Mouse (Mus musculus) skeletal muscle tissue, adult 2 months (tissue): ENCODE results near the gene Nav2.

Experiments
- DNase-seq: peaks from one replicate; pipeline ENCODE4 v3.0.0-alpha.2; 2012; ENCODE audit warnings: low read depth, low spot score

The Nav2 gene

DNA sequence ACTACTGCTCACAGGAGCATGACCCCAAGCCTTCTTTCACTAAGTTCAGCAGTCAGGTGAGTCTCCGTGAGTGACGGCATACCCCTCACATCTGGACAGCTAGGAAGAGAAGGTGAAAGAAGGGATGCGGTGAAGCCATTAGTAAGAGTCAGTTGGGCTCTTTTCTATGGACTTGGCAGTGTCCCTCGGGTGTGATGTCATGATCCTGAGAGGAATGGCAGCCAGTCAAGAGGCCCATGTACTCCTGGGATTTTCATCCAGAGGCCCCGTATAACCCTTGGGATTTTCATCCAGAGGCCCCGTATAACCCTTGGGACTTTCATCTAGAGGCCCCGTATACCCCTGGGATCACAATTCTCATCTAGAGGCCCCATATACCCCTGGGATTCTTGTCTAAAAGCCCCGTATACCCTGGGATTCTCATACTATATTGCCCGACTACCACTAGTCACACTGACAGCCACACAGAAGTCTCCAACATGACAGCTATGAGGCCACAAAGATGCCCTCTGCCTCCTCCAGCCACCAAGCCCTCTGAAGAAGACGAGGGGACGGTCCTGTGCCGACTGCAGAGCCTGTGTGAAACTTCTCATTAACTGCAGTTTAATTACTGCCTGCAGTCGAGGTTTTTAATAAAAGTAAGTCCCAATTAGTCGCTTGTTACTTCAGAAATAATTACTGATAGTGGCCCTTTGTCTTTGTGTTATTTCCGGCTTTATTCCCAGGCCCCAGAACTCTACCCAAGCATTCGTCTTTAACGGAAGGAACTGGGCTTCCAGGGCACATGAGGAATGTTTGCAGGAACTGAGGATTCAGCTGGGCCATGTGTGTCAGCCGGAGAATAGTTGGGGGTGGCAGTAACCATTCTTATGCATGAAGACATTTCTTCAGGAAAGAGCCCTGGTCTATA lies 251.4 kb downstream of the Nav2 start:
- DNase-seq = no peak

DNA sequence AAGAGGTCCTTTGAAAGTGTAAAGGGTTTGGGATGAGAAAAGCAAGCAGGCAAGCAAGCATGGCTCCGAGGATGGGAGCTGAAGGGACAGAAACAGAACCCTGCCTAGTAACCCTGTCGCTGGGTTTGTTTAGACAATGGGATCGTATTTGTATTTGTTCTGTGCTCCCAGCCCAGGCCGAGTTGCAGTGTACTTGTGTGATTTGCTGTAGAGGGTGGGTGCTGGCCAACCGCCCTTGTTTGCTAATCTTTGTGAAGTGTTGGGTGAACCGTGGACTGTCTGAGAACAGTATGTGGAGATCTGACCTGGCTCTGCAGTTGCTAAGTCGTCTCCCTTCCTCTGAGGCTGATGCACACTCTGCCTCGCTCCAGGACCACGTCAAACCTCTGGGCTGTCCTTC lies 253.6 kb downstream of the Nav2 start:
- DNase-seq = no peak

DNA sequence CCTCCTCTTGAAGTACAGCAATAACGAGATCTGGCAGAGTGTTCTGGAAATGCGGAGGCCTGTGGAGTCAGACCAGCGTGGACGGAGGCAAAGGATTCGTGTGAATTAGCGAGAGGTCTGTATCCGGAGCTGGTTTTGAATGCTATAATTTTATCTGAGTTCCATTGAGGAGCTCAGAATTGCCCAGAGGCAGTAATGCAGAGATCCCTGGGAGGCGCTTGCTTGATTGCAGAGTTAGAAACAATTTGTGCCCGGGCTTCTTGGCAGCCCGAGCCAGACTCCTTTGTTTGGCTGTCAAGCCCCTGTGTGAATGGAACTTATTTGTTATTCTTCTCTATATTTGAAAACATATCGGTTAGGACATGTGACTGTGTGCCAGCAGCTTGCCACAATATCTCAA lies 255.3 kb downstream of the Nav2 start:
- no peak for DNase-seq

DNA sequence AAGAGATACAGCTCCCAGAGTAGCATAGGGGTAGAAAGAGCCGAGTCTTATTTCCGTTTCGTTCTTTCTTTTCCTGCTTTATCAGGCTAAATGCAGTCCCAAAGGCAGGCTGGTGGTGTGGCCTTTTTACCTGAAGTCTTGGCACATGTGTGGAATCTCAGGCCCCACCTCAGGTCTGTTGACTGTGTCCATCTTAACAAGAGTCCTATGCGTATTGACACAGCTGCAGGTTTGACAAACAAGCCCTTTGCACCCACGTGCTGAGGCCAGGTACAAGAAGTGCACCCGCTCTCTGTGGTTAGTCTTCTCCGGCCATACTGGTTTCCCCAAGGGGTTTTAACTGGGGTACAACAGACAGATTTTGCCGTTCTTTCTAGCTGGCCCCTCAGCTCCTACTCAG lies 256.4 kb downstream of the Nav2 start:
- no peak for DNase-seq

DNA sequence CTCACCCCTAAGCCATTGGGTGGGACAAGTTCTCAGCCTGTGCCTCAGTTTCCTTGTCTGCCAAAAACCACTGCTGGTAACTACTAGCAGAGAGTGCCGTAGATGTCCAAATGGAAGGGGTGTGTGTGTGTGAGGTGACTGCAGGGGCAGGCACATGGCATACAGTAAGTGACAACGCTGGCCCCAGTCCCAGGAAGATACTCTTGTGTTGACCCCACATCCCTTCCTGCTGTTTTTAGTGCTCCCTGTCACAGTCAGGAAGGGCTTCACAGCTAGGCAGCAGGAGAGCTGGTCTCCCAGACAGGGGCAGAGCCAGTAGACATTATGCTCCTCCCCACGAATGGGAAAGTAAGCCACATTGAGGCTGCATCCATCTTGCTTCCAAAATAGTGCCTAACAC lies 264.4 kb downstream of the Nav2 start:
- no peak for DNase-seq

DNA sequence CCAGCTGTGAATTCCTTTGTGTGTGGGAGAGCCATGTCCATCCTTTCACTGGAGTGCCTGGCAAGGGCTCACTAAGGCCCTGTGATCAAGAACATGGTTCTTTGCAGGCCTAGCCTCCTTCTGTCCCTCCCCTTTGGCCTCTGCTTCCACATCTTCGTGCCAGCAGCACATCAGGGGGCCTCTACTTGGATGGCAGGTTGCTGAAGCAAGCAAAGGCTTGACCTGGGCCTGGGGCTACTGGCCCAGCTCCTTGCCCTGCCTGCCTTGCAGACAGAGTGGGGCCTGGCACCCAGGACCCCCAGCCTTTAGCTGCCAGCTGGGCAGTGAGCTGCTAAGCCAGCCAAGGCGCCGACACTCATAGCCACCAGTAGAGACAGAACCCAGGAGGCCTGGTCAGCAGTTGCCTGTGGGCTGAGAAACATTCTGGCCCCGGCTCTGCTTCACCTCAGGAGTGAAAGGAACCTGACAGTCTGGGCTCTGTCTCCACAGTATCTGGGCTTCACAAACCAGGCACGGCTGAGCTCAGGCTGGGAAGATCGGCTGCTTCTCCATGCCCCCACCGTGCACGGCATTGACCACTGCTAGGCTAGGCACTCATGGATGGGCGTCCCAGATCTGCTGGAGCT lies 267.4 kb downstream of the Nav2 start:
- no peak for DNase-seq

DNA sequence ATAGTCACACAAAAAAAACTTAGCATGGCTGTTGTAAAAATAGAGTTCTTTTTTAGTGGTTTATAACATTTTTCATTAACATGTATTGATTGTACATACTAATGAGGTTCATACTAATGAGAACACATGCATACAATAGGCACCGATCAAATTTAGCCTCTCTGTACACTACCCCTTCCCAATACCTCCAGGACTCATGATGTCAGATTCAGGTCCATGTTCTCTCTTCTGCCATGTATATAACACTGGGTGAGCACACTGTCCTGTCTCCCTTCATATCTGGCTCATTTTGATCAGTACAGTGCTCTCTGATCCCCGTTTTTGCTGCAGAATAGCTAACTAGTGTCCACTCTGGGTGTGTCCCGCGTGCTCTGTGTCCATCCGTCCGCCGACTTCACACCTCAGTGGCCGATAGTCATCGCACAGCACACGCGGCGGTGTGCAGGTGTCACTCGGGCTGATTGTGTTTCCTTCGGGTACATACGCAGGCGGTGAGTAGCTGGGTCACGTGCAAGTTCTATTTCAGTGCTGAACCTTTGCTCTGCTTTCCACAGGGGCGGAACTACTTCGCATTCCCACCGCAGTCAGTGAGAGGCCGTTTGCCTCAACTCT lies 268.2 kb downstream of the Nav2 start:
- no peak for DNase-seq

DNA sequence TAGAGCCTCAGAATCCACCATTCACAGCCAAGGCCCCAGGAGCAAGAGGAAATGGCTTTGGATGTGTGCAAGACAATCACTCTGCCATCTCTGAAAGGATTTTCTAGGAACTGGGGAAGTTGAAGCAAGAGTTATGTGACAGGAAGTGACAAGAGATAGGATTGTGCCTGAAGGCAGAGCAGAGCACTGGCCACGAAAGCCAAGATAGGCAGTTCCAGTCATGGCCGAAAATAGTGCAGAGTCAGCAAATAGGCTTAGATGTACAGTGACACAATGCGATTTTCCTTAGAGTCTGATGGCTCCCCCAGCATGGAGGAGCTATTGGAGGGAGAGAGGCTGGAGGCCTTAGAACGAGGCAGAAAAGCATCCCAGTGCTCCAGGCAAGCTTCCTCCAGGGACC lies 269.7 kb downstream of the Nav2 start:
- DNase-seq = no peak

DNA sequence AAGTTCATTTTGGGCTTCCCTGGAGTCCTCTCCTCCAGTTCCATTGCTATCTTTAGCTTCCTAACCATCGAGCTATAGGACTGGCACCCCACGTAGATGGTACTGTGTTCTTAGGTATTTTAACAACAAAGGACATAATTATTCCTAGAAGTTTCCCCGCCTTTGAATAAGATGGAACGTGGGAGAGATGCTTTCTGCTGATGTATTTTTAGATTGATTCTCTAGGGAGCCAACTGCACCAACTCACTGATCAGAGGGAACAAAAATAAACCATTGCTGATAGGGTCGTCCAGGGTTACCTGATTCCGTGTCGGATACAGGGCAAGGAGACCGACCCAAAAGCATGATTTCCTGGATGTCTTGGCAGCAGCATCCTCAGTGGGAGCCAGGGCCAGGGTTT lies 272.5 kb downstream of the Nav2 start:
- DNase-seq = no peak

DNA sequence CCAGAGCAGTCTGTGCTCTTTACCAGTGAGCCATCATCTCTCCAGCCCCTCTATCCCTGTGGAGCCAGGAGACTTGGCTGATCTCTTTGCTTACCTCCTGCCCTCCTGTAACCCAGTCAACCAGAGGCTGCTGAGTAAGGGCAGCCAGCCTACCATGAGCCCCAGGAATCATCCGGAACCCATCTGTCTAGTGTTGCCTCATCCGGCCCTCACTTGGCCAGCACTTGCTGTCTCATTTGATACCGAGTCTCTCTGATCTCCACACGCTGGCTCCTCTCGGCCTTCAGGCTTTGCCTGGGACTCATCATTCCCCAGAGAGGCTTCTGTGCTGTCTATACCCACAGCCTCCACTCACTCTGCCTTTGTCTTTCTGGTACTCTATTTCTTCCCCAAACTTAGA lies 273.9 kb downstream of the Nav2 start:
- DNase-seq = peak; percentile 75

DNA sequence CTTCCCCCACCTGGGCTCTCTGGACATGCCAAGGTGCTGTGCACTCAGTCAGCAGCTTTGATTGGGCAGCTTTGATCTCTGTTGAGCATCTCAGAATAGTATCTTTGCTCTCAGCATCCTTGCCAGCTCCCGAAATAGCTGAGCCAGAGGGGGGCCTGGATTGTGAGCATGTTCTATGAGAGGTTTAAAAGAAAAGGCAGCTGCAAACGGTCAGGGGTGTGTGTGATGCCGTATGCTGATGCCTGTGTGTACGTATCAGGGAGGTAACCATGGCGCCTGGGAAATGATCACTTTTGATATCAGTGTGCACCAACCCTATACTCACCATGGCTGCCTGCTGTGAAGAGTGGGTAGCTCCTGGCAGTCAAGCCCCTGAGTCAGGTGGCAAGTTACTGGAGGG lies 275.2 kb downstream of the Nav2 start:
- peak; percentile 13 for DNase-seq

DNA sequence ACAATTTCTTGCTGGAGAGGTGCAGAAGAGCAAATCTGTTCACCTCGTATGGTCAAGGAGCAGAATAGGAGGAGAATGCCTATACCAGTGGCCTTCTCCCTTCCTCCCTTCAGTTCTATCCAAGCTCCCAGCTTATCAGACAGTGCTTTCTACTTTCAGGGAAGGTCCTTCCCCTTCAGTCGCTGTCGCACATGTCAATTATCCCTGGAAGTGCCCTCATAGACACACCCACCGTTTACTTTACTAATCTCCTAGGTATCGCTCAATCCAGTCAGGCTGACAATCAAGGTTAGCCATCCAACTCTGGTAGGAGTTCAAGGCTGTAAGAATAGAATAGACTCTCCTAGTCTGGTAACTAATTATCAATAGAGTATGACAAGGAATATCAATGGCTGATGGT lies 277.5 kb downstream of the Nav2 start:
- no peak for DNase-seq

DNA sequence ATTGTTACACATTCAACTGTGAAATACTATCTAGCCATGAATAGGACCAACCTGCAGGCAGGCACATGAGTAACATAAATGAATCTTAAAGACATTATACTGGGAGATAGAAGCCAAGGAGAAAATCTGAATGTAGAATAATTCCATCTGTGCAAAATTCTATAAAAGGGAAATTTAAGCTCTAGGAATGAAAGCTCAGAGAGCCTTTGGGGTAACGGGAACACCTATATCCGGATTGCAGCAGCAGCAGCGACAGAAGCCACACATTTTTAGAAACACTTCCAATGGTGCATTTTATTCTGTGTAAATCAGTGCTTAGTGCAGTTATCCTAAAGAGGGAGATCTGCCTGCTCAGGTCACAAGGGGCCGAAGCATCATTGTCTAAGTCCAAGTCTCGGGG lies 280.8 kb downstream of the Nav2 start:
- DNase-seq = no peak

DNA sequence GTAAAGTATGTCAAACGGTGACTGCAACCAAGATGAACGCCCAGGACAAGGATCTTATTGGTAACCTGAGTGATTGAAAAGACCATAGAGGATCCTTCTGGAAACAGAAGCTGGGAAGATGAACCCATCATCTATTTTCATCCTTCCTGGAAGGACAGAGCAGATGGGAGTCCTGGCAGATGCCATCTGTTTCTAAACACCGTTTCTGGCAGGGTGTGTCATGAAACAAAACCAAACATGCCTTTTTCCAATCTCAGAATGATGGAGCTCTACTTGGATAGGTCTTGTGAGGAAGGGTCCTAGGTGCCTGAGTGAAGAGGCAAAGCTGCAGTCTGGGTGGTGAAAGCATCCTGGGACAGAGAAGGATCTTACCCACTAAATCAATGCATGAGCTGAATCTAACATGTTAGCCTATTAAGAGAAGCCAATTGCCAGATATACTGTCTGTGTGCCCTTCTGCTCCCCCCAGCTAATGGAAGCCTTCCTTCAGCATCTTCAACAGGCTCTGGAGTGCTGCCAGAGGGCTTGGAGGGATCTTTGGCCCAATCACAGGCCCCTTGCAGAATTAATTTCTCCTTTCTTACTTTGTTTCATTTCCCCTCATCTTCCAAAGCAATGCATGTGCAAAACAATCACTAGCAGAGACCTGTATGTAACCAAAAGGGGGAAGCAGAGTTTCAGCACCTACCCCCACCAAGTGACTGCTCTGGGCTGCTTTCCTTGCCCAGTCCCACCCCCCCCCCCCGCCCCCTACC lies 281.9 kb downstream of the Nav2 start:
- DNase-seq = no peak

DNA sequence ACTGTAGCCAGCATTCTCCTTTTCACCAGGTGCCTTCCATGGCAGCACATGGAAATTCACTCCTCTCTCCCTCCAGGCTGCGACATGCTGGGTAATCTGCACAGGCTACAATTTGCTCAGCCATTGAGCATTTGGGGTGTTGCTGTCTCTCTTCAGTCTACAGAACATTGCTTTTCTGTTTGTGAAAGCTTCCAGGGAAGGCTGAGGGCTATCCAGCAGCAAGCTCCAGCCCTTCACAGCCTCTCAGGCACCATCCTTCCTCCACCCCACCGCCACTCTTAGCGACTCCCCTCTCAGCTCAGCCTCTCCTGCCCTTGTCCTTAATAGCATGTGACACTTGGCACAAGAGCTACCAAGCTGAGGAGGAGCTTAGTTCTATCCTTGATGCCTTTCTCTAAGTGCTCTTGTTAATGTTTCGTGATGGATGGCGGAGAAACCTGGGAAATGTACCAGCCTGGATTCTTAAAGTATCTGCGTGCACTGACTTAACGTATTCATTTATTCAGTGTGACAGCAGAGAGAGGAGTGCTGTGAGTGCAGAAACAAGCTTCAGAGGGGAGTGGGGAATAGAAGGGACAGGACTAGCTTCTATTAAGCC lies 282.7 kb downstream of the Nav2 start:
- no peak for DNase-seq

DNA sequence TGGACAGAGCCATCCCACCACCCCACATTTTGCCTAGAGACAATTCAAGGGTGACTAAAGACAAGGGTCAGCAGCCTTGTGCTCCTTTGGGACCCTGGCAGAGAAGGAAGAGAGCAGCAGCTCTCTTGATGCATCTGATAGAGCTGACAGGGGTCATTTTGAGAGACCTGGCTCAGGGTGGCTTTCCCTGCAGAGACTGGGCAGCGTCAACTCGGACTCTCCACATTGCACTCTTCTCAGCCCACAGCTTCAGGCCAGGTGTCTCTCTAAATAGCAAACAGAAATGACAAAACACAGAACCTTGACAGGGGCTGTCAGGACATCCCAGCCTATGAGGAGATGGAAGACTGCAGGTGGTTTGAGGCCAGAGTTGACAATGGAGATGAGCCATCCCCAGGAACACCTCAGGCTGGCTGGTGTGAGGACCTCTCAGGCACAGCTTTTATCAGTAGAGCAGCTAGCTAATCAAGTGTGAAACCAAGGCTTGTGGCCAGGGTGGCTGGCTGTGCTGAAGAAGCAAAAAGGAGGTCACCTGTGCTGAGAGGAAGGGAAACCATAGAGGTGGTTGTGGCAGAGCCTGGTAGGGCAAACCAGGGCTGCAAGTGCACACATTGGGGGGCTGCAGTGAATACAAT lies 283.7 kb downstream of the Nav2 start:
- no peak for DNase-seq

DNA sequence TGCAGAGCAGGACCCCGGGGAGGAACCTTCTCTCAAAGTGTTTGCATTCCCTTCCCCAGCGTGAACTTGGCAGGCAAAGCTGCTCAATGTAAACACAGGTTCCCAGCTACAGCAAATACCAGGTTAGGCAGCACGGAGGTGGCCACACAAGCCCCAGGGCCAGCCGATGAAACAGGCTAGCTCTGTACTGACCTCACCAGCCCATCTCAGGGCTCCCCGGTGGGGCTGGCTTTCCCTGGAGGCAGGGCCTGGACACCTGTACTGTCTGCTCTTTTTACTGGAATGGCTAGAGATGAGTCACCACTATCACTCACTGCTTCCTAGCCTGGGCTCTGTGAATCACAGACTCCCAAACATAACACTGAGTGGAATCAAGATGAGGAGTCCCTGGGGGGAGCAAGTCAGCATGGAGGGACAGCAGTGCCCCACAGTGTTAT lies 287.2 kb downstream of the Nav2 start:
- DNase-seq = no peak

DNA sequence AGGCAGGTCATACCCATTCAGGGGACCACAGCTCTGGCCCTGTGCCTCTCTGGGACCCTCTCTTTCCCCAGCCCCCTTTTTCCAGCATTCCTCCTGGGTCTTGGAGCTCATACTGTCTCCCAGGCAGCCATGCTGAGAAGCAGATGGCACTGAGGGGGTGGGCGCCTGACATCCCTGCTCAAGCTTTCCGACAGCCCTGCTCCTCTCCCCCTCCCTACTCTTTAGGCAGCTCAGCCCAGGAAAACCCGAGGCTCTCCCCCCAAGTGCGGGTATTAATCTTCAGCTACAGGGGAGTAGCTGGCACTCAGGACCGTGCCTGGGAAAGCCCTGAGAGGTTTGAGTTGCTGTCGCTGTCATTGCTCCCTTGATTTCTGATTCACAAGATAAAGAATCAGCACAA lies 290.9 kb downstream of the Nav2 start:
- DNase-seq = no peak

DNA sequence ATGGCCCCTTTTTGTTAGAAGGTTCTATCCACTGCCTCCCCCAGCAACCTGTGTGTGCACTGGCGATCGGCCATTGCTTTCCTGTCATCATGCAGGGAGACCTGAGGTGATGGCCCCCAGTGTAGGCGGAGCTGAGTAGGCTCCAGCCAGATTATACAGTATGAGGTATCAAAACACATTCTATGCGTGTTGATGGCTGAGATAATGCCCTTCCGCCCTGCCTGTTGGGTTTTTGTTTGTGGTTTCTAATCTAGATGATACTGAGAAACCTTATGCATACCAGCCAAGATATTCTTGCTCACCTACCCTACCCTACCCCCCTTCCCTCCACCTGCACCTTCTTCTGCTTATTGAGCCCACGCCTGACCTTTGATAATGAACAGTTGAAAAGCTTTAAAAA lies 291.8 kb downstream of the Nav2 start:
- no peak for DNase-seq

DNA sequence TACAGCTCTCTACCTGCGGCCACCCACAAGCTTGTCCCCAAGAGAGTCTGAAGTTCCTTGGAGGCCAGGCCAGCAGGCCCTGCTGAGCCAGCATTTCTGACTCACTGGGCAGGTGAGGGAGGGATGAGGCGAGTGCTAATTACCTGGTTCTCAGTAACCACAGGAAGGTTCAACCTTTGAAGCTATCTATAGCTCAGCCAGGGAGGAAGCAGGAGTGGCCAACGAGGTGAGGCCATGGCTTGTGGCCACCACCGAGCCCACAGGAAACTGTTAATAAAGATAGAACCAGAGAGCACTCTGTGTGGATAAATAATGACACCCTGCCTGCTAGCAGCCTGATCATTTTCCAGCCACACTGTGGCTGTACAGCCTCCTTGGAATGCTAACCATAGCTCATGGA lies 294.5 kb downstream of the Nav2 start:
- no peak for DNase-seq

DNA sequence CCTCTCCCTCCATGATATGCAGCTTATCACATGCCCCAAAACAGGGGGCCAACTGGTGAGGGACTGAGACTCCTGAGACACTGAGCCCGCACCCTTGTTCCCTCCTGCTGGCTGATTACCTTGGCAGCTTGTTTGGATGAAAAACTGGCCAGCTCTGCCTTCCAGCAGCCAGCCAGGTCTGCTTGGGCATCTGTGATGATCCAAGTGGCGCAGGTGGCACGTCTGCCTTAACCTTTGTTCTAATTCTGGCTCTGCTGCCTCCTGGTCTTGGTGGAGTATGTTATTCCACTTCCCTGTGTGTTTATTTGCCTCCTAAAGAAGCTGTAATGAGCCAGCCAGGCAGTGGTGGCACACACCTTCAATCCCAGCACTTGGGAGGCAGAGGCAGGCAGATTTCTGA lies 296.3 kb downstream of the Nav2 start:
- no peak for DNase-seq
